Mouse (Mus musculus): ENCODE data around the gene S1pr4. TPM values are rescaled to one million over a fixed set of nuclear protein-coding genes. Genes with fewer than 3 reads are reported as not detected.

Gene S1pr4
- polyA plus RNA-seq, 1 experiment, result 4.4 TPM

DNA sequence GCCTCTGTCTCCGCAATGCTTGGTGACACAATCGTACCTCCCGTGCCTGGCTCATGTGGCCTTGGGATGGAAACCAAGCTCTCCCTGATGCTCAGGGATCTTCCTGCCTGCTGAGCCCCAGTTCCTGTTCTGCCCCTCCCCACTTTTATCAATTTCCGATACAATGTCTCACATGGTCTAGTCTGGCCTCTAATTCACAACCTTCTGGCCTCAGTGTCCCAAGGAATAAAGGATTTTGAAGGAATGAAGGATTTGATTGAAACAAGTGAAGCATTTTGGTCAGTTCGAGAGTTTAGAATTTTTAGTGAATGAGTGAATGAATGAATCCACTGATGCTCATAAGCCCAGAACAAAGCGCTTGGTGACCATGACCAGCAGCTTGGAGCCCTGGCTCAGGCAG lies 23.2 kb upstream of the S1pr4 start:
- DNase-seq (ENCODE audit: low read depth, low spot score), result no peak
- 79% methylated on average over 6 of the region's 6 CpGs for WGBS

DNA sequence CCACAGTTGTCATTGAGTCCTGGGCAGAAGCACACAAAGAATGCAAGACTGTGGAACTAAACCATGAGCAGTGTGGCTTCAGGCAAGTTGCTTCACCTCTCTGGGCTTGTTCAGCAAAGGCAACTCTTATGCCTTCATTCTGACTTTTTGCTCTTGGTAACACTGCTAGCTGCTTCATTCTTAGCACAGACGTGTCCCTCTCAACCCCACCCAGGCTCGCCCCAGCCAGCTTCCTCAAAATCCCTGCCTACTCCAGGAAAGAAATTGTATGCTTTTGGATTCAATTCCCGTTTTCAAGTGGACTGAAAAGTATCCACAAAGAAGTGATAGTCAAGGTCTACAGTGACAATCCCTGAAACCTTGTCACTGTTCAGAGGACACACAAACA lies 20.0 kb upstream of the S1pr4 start:
- DNase-seq (ENCODE audit: low read depth, low spot score), result no peak
- 28% methylated on average over 3 of the region's 3 CpGs for WGBS

DNA sequence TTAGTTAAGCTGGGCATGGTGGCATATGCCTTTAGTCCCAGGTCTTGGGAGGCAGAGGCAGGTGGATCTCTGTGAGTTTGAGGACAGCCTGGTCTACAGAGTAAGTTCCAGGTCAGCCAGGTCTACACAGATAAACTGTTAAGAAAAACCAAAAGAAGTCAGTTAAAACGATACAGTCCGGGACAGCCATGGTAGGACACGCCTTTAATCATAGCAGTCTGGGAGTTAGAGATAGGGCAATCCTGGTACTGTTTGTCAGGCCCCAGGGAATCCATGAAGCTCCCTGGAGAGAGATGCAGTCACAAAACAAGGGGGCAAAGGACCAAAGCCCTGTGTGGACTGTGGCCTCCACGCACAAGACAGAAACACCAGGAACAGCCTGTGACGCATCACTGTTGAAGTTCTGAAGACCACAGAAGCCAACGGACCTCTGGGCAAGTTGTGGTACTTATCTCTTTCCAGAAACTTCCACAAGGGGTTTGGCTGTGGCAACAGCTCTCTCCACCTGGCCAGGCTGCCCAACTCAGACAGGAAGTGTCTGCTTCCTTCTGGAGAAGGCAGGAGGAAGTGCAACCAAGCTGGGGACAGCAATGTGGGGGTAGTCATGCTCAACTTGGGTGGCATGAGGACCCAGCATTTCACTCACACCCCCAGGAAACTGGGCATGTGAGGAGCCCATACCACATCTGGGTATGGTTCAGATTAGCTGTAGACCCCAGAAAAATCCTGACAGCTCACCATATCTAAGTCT lies 19.5 kb upstream of the S1pr4 start:
- 57% methylated on average over 6 of the region's 6 CpGs for WGBS
- no peak for DNase-seq (ENCODE audit: low read depth, low spot score)

DNA sequence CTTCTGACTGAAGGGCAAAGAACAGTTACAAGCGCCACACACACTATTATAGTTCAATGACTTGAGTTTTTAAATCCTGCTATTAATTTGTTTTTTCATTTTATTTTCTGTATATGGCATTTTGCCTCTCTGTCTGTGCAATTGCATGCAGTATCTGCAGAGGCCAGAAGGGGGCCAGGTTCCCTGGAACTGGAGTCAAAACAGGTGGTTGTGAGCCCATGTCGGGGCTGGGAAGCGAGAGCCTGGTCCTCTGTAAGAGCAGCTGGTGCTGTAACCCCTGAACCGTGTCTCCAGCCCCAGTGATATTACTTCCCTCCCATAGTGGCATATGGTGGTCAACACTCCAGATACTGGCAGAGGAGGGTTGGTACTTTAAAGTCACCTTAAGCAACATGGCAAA lies 18.6 kb upstream of the S1pr4 start:
- 13% methylated on average over 4 of the region's 4 CpGs for WGBS
- no peak for DNase-seq (ENCODE audit: low read depth, low spot score)

DNA sequence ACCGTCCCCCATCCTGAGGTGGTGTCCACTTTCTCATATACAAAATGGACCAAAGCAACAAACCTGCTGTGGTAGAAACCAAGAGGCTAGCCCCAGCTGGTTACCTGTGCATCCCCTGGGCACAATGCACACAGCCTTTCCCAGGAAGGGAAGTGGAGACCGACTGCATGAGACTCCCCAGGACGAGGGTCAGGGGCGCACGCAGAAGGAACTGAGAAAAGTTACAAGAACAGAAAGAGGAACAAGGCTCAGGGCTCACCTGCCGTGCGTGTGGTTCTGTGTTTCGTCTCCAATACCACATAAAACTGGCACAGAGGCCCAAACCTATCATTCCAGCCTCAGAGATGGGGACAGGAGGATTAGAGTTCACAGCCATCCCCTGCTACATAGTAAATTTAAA lies 17.3 kb upstream of the S1pr4 start:
- 70% methylated on average over 8 of the region's 8 CpGs for WGBS
- no peak for DNase-seq (ENCODE audit: low read depth, low spot score)

DNA sequence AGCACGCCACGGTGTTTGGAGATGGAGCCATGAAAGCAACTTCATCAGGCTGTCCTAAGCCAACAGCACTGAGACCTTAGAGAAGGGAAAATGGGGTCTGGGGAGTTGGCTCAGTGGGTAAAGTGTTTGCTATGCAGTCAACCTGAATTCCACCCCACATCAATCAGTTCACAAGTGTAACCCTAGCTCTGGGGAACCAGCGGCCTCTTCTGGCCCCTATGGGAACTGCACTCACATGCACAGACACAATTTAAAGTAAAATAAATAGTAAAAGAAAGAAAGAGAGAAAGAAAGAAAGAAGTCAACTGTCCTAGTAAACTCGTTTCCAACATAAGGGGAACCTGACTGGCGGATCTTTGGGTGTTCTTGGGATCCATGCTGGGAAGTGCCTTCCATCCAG lies 13.9 kb upstream of the S1pr4 start:
- WGBS, result 84% methylated on average over 5 of the region's 5 CpGs

DNA sequence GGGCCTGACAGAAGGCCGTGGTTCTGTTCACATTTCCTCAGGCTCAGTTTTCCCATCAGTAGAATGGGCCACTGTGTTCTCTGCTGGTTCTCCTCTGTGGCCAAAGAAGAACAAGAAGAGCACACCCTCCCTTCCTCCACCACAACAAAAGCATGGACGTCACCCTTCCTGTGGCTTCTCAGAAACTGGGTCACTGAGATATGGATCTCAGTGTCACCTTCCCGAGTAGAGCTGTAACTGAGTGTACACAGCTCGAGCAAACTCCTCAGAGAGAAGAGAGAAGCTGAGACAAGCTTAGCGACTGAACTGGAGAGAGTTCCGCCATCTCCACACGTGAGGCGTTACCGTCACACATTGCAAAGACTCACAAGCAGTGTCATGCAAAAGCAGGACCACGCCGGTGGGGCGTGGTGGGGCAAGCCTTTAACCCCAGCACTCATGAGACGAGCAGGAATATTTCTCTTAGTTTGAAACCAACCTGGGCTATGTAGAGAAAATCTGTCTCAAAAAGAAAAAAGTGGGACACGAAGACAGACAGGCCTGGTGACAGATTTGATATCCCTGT lies 10.4 kb upstream of the S1pr4 start:
- no peak for DNase-seq (ENCODE audit: low read depth, low spot score)
- 54% methylated on average over 14 of the region's 14 CpGs for WGBS

More for the DNA sequence above, 13.9 kb upstream of the S1pr4 start:
- no peak for DNase-seq (ENCODE audit: low read depth, low spot score)

DNA sequence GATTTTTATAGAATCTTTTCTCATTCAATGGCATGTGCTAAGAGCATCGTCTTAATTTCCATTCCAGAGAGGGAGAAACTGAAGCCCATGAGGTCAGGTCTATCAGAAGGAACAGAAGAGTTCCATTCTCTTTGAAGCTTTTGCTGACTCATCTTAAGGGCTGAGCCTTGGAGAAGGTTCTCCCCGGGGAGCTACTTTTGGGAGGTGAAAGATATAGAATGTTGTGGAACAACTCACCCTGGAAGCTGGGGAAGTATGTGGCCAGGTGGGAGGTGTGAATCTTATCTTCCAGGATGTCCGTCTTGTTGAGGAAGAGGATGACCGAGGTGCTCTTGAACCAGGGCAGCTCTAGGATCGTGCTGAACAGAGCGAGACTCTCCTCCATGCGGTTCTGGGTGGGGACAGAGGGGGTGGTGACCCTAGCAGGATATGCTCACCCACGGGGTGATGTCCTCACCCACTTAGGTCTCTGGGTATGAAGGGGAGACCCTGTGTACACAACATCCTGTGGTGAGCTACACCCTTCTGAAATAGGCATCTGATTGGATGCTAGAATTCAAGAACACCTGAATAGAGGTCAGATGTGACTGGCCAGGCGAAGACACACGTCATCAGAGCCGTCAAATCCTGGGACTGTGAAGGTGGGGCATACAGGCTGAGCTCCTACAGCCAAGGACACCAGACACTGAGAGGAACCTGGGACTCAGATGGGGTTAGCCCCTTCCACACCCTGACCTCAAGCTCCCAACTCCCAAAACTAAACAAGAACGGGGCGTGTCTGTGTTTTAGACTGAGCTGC lies 8.0 kb upstream of the S1pr4 start:
- no peak for DNase-seq (ENCODE audit: low read depth, low spot score)

DNA sequence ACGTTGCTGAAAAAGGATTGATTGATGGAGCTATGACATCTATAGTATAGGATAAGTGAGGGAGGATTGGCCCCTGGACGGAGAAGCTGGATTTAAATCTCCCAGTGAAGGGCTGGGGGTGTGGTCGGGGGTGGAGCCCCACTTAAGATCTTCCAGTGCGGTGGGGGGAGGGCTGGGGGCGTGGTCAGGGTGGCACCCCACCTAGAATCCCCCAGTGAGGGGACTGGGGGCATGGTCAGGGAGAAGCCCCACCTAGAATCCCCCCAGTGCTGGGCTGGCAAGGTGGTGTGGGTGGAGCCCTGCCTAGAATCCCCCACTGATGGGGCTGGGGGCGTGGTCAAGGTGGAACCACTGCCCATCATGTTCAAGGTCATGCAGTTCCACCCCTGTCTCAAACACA lies 7.2 kb upstream of the S1pr4 start:
- 32% methylated on average over 6 of the region's 6 CpGs for WGBS

More for the DNA sequence above, 8.0 kb upstream of the S1pr4 start:
- 54% methylated on average over 13 of the region's 13 CpGs for WGBS

DNA sequence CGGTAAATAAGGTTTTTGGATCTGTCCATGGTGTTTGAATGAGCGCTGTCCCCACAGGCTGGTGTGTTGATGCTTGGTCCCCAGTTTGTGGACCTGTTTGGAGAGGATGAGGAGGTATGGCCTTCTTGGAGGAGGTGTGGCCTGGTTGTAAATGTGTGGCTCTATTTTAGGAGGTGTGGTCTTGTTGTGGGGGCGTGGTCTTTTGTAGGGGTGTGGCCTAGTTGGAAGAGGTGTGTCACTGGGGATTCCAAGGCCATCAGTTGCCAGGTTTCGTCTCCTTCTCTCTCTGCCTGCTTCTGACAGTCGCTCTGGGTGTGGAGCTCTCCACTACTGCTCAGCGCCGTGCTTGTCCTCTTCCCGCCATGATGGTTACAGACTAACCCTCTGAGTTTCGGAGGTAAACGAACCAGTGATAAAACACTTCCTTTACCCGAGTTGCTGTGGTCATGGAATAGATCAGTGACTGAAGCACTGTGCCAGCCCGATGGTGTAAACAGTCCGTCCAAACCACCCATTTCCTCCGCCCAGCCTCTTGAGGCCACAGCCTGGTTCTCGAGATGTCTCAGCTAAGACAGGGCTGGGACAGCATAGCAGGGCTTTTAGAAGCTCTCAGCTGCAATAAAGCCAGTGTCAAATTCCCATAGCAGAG lies 5.2 kb upstream of the S1pr4 start:
- 71% methylated on average over 15 of the region's 15 CpGs for WGBS
- no peak for DNase-seq (ENCODE audit: low read depth, low spot score)

More for the DNA sequence above, 7.2 kb upstream of the S1pr4 start:
- DNase-seq (ENCODE audit: low read depth, low spot score), result no peak

DNA sequence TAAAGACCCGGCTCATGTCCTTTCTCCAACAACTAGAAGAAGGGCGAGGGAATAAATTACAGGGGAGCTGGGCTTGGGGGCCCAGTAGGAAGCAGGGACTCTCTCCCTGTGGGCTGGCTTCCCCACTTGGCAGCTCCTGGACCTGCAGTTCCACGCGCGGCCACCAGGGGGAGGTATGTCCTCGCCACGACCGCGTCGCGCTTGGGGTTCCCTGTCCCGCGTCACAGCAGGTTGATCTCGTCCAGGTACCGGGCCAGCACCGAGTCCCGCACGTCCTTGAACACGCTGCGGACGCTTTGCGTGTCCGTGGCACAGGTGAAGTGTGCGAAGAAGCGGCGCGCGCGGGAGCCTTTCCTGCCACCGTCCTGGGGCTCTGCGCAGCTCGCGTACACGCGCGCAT lies 2.7 kb upstream of the S1pr4 start:
- peak; percentile 38 for DNase-seq (ENCODE audit: low read depth, low spot score)
- 8% methylated on average over 36 of the region's 36 CpGs for WGBS

DNA sequence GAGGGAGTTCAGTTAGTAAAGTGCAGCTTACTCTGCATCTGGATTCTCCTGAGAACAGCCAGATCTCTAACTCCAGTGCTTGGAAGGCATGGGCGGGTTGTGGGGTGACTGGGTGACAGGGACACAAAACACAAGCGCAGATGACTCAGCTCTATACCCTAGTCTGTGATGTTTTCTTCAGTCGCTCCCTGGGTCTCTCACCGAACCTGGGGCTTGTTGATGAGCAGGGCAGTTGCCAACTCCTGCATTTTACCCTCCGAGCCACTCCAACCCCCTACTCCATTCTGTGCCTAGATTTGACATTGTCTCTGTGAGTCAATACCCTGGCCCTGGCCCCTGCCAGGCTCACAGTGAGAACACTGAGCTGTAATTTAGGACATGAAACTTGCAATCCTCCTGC lies 1.9 kb upstream of the S1pr4 start:
- WGBS, result 88% methylated on average over 5 of the region's 5 CpGs
- no peak for DNase-seq (ENCODE audit: low read depth, low spot score)

DNA sequence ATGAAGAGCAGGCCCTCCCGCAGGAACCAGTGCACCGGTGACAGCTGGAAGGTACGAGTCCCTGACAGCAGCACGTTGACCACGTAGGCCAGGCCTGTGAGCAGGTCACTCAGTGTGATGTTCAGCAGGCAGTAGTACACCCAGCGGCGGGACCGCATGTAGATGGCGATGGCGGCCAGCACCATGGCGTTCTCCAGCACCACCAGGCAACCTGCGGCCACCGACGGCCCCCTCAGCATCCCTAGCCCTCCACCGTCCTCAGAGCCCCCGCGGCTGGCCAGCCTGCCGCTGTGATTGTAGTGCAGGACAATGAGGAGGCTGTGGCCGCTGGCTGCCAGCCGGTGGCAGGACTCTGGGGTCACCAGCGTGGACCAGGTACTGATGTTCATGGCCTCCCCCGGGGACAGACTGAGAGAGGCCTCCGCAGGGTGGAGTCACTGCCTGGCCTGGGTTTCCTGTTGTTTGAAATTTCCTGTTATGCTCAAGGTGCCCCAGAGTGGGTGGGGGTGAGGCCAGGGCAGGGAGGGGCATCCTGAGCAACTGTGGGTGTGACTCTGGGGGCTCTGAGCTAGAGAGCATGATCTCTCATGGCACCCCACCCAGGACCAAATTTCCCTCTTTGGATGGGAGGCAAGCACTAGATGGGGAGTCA lies 556 bp downstream of the S1pr4 start:
- DNase-seq (ENCODE audit: low read depth, low spot score), result no peak
- 69% methylated on average over 23 of the region's 23 CpGs for WGBS

DNA sequence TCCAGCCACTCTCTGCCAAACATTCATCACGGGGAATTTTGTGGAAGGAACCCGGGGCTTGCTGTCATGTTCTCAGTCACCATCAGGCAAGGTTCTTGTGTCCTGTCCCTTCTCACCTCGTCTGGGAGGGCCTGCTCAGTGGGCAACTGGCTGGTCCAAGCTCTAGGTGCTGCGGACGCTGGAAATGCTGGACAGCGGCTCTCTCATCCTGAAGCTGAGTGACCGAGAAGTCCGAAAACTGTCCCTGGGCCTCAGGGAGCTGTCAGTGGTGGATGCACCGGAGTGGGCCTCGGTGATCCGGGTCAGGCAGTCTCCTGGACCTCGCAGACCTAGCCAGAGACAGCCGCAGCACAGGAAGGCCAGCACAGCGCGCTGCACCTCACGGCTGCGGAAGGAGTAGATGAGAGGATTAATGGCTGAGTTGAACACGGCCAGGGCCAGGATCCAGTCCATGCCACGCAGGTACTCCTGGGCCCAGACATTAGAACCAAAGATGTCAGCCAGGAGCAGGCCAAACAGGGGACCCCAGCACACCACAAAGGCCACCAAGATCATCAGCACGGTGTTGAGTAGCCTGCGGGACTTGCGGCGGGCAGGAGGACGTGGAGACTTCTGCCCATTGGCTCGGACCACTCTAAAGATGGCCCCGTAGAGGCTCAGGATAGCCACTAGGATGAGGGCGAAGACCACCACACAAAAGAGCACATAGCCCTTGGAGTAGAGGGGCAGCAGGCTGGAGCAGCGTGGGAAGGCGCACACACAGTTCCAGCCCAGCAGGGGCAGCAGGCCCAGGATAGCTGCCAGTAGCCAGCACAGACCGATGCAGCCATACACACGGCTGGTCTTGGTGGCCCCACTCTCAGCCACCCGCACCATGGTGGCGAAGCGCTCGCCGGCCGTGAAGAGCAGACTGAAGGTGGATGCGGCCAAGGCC lies 1.3 kb downstream of the S1pr4 start:
- WGBS, result 86% methylated on average over 38 of the region's 38 CpGs
- no peak for DNase-seq (ENCODE audit: low read depth, low spot score)

DNA sequence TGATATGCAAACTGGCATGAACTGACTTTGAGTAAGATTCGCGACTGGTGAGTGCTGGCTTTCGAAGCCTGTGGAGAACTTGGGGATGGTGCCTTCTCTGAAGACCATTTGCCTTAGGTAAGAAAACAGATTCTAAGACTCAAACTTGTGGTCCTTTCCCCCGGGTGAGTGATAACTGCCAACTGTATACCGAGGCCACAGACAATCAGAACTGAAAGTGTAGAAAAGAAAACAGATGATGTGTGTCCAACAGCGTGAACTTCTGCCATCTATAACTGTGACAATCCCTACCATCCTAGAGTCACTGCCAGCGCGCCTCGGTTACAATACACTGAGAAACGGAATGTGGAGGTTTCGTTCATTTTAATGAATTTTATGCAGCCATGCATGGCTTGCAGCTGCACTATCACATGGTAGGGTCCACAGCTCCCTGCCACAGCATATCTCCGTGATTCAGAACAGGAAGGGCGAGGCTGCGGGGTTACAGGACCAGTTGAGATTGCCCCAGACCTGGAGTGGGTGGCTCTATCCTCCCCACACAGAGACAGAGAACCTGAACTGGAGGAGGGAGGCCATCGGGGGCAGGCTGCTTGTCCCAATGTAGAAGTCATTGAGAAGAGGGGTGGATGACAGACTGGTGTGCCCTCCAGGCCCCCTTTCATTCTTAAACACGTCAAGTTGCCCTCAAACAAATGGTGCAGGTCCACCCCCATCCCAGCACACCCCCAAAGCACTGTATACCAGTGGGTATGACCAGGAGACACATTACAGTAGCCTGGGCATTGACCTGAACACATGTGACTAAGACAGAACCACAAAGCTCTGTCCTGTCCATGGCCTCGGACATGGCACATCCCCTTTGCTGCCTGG lies 2.3 kb downstream of the S1pr4 start:
- WGBS, result 80% methylated on average over 17 of the region's 17 CpGs
- no peak for DNase-seq (ENCODE audit: low read depth, low spot score)

DNA sequence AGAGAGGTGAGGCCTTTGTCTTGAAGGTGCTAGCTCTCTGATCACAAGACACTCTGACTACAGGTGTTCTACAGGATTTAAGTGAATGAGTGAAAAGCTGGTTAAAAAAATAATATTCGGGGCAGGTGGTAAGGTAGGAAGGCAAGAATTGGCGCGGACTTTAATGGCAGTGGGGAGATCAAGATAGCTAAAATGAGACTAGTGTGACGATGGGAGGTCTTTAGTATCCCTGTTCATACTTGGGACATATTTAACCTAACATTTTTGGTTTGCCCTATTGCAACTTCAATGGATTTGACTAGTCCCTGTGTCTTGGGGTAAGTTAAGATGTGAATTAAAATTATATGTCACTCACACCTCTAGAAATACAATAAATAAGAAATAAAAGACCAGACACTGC lies 3.0 kb downstream of the S1pr4 start:
- 15% methylated on average over 4 of the region's 4 CpGs for WGBS
- DNase-seq (ENCODE audit: low read depth, low spot score), result no peak

DNA sequence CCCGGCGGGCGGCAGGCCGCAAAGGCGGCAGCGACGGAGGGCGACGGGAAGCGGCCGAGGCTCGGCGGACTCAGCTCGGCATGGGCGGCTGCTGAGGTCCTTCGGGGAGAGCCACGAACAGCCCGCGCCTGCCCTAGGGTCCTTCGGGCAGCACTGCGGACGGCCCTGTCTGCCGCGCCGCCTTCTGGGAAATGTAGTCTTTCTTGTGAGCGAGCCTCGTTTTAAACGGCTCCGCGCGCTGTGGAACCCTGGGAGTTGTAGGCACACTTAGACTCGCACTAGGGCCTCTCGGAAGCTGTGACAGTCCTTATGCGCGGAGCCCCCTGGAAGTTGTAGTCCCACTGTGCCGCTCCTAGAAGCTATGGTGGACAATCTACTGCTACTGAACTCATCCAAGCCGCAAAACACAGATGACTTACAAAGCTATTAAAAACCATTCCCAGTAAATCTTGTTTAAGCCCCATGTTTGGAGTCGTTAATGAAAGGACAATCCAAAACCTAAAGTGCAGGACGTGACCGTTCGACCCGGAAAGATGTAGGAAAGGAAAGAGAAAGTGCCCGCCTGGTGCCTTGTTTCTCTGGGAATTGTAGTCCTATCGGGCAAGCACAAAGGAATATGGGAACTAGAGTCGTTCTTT lies 3.5 kb downstream of the S1pr4 start, which contains the start of gene Ncln:
Ncln (minus strand) TSS at position 129 of the 638 bp plus-strand sequence.
- under 1% methylated on average over 45 of the region's 45 CpGs for WGBS
- DNase-seq (ENCODE audit: low read depth, low spot score), result peak; percentile 90
